Mouse (Mus musculus) small intestine, adult 2 months (tissue): ENCODE data around the gene Boll. TPM values are rescaled to one million over a fixed set of nuclear protein-coding genes. Genes with fewer than 3 reads are reported as not detected.
A peak's percentile ranks its signal among the peaks of the same experiment; 100 is the strongest.

Source experiments
- H3K27ac ChIP-seq: fragments of 200-500 bp; 2 replicates; pipeline ENCODE4 v1.5.1; 2012; ENCODE audit warnings: low read depth, low read length, control low read depth, inconsistent platforms; ENCODE audit not compliant: insufficient read depth
- H3K27me3 ChIP-seq: fragments of 200-500 bp; 2 replicates; pipeline ENCODE4 v1.6.1; 2012; ENCODE audit warnings: mild to moderate bottlenecking, moderate library complexity, low read length, inconsistent platforms; ENCODE audit not compliant: control insufficient read depth, insufficient read depth
- H3K36me3 ChIP-seq: fragments of 200-500 bp; 2 replicates; pipeline ENCODE4 v1.6.1; 2012; ENCODE audit warnings: mild to moderate bottlenecking, low read length, control low read depth, inconsistent platforms; ENCODE audit not compliant: control insufficient read depth, insufficient read depth
- H3K4me1 ChIP-seq: fragments of 200-500 bp; 2 replicates; pipeline ENCODE4 v1.6.1; 2012; ENCODE audit warnings: low read length, inconsistent platforms, mixed read lengths; ENCODE audit not compliant: control insufficient read depth, insufficient read depth, insufficient read length
- H3K4me3 ChIP-seq: fragments of 200-500 bp; 2 replicates; pipeline ENCODE4 v1.5.1; 2012; ENCODE audit warnings: low read depth, mild to moderate bottlenecking, control low read depth, inconsistent platforms, low read length, moderate library complexity
- CTCF ChIP-seq: fragments of 200-500 bp; IDR thresholded peaks from 2 replicates; pipeline ENCODE4 v1.5.1; 2012; ENCODE audit warnings: low read depth, mild to moderate bottlenecking, control low read depth, inconsistent platforms, low read length, moderate library complexity, mixed read lengths; ENCODE audit not compliant: insufficient replicate concordance, insufficient read length; ENCODE audit errors: extremely low read depth
- POLR2A ChIP-seq: fragments of 200-500 bp; IDR thresholded peaks from 2 replicates; pipeline ENCODE4 v1.6.1; 2012; ENCODE audit warnings: low read depth, mild to moderate bottlenecking, control low read depth, inconsistent platforms, low read length, moderate library complexity
- WGBS: fragments of 180-500 bp; shearing (Covaris S2); methylation state at CpG from one replicate; pipeline ENCODE4 v1.1.7; 2018; 5-methylcytosine and 5-hydroxymethylcytosine counted together
- polyA plus RNA-seq: library from polyadenylated mRNA; depleted of rRNA; stranded (reverse); fragments of >200 nt; gene quantifications from 2 replicates; pipeline ENCODE4 v1.2.3, GENCODE M21; 2012

The Boll gene
- polyA plus RNA-seq, 1 experiment = not detected

DNA sequence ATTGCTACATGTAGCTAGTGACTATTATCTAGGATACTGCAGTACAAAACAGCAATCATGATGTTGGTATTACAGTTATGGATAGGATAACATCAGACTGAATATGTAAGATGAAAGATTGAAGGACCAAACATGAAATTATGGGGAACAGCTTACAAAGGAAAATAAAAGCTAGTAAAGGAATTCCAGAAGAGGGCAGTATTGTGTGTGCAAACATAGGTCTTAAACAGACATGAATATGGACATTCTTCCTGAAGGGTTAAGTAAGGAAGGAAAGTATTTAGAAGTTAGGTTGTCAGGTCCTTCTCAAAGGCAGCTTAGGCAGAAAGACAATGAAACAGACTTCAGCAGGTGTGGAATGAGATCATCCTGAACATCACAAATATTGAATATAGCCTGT, 62.2 kb downstream of the Boll start:
- Histone ChIP-seq H3K4me1 (no peaks in the 10 kb centered on the region), H3K36me3 (no peaks in the 10 kb centered on the region), H3K27me3 (no peaks in the 10 kb centered on the region), H3K4me3 (no peak overlapping the region), H3K27ac (no peak overlapping the region)
- TF ChIP-seq CTCF (no peak), POLR2A (no peak)

GRCm38 (mm10) chr1:55279081-55279480, 84.2 kb downstream of the Boll start:
- Histone ChIP-seq H3K27me3 (no peaks in the 10 kb centered on the region), H3K27ac (no peak overlapping the region), H3K4me1 (no peaks in the 10 kb centered on the region), H3K4me3 (no peak overlapping the region), H3K36me3 (no peaks in the 10 kb centered on the region)
- WGBS = 73% methylated on average over 9 of the region's 9 CpGs
- TF ChIP-seq POLR2A = no peak
- no peak for TF ChIP-seq CTCF

GRCm38 (mm10) chr1:55265447-55265846, 97.8 kb downstream of the Boll start:
- H3K4me1 ChIP-seq = no peaks in the 10 kb centered on the region
- 34% methylated on average over 2 of the region's 2 CpGs for WGBS
- TF ChIP-seq POLR2A (no peak), CTCF (no peak)
- H3K27me3 ChIP-seq = no peaks in the 10 kb centered on the region
- no peaks in the 10 kb centered on the region for H3K36me3 ChIP-seq
- H3K27ac ChIP-seq = no peak overlapping the region
- no peak overlapping the region for H3K4me3 ChIP-seq

DNA sequence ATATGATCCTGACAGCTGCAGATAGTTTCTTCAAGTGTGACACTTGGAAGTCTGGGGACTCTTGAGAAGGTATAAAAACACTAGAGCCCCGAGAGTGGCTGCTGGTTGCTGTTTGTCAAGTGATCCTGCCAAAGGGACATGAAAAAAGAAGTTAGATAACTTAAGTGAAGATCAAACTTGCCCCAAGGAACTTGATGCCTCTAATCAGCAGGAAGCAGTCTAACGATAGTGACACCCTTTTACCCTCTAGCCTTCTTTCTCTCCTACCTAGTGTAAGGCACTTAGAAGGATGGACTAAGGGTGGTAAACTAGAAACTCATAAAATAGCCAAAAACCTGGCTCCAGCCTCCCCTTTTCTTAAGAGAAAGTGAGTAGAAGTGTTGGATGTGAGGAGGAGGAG, 98.9 kb downstream of the Boll start:
- Histone ChIP-seq H3K4me1 (no peaks in the 10 kb centered on the region), H3K36me3 (no peaks in the 10 kb centered on the region), H3K4me3 (no peak overlapping the region), H3K27ac (no peak overlapping the region), H3K27me3 (no peaks in the 10 kb centered on the region)
- 34% methylated on average over 2 of the region's 2 CpGs for WGBS
- TF ChIP-seq POLR2A (no peak), CTCF (no peak)

DNA sequence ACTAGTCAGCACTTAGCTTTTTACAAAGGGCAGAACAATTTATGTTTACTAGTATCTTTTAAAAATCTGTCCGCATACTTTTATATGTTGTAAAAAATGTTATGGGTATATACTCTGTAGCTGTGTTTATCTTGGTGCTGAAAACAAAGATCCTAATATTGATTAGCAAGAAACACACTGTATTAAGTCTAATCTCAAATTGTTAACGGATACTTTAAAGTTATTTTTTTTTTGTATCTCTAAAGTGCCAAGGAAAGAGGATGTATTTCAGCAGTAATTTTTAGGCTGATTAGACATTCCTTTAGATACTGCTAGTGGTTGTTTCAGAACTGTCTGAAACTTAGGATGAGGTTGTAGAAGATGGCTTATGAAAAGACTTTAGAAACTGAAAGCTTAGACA, 116.9 kb downstream of the Boll start:
- Histone ChIP-seq H3K27ac (no peak overlapping the region), H3K4me1 (peaks cover 2% of the 10 kb centered on the region; the same call in 1 of the 2 replicates), H3K4me3 (no peak overlapping the region), H3K36me3 (peaks cover 2% of the 10 kb centered on the region; the same call in 1 of the 2 replicates), H3K27me3 (no peaks in the 10 kb centered on the region)
- 92% methylated on average over 2 of the region's 2 CpGs for WGBS
- TF ChIP-seq CTCF (no peak), POLR2A (no peak)

GRCm38 (mm10) chr1:55239237-55239636, 124.0 kb downstream of the Boll start:
- H3K36me3 ChIP-seq = peaks cover 2% of the 10 kb centered on the region; the same call in 1 of the 2 replicates
- H3K27ac ChIP-seq = no peak overlapping the region
- H3K4me3 ChIP-seq = no peak overlapping the region
- no peaks in the 10 kb centered on the region for H3K27me3 ChIP-seq
- 2% methylated on average over 1 of the region's 1 CpGs for WGBS
- no peak for TF ChIP-seq CTCF
- TF ChIP-seq POLR2A = no peak
- peaks cover 5% of the 10 kb centered on the region; the same call in 1 of the 2 replicates for H3K4me1 ChIP-seq

DNA sequence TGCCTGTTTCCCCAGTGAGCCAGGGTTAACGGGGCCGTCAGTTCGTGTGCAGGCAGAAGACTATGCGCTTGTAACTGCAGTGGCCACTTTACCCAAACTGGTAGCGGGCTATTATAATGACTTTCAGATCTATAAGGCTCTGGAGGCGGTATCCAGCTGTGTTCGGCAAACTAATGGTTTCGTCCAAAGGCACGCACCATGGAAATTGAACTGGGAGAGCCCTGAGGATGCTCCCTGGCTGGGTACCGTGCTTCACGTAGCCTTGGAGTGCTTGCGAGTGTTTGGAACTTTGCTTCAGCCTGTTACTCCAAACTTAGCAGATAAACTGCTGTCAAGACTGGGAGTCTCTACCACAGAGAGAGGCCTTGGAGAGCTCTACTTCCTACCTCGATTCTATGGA, 124.8 kb downstream of the Boll start:
- Histone ChIP-seq H3K4me1 (peaks cover 5% of the 10 kb centered on the region; the same call in 1 of the 2 replicates), H3K36me3 (no peaks in the 10 kb centered on the region), H3K27me3 (no peaks in the 10 kb centered on the region), H3K27ac (no peak overlapping the region), H3K4me3 (peak overlapping the region; percentile 96)
- TF ChIP-seq CTCF = no peak
- no peak for TF ChIP-seq POLR2A
- 8% methylated on average over 13 of the region's 13 CpGs for WGBS
